Mouse (Mus musculus) kidney, embryonic 15.5 days (tissue): Measurements from ENCODE around the gene Trp53rkb. TPM values are rescaled to one million over a fixed set of nuclear protein-coding genes. Genes with fewer than 3 reads are reported as not detected.

ENCODE experiments used
- ATAC-seq: fragments of 200-750 bp; cut with Nextera tagmentation; replicated peaks from 2 replicates; pipeline ENCODE4 v1.8.0; 2017; ENCODE audit warnings: moderate TSS enrichment; ENCODE audit not compliant: low FRiP score
- H3K27ac ChIP-seq: fragments of 300-500 bp; sonication (generic); 2 replicates; pipeline ENCODE4 v1.5.1; 2015; ENCODE audit warnings: mild to moderate bottlenecking, inconsistent platforms
- H3K27me3 ChIP-seq: fragments of 300-500 bp; sonication (generic); 2 replicates; pipeline ENCODE4 v1.6.1; 2015; ENCODE audit warnings: inconsistent platforms
- H3K36me3 ChIP-seq: fragments of 300-500 bp; sonication (generic); 2 replicates; pipeline ENCODE4 v1.6.1; 2015; ENCODE audit warnings: inconsistent platforms
- H3K4me1 ChIP-seq: fragments of 300-500 bp; sonication (generic); 2 replicates; pipeline ENCODE4 v1.6.1; 2015; ENCODE audit warnings: inconsistent platforms
- H3K4me2 ChIP-seq: fragments of 300-500 bp; sonication (generic); 2 replicates; pipeline ENCODE4 v1.6.1; 2015; ENCODE audit warnings: moderate library complexity, mild to moderate bottlenecking, inconsistent platforms
- H3K4me3 ChIP-seq: fragments of 300-500 bp; sonication (generic); replicated peaks from 2 replicates; pipeline ENCODE4 v1.5.1; 2015; ENCODE audit warnings: mild to moderate bottlenecking, inconsistent platforms
- H3K9ac ChIP-seq: fragments of 300-500 bp; sonication (generic); 2 replicates; pipeline ENCODE4 v1.6.1; 2015; ENCODE audit warnings: mild to moderate bottlenecking, inconsistent platforms
- H3K9me3 ChIP-seq: fragments of 300-500 bp; sonication (generic); replicated peaks from 2 replicates; pipeline ENCODE4 v1.6.1; 2016; ENCODE audit warnings: inconsistent platforms
- WGBS: fragments of 180-500 bp; shearing (Covaris S2); methylation state at CpG from one replicate; pipeline ENCODE4 v1.1.7; 2015; ENCODE audit warnings: mixed read lengths; 5-methylcytosine and 5-hydroxymethylcytosine counted together
- polyA plus RNA-seq: library from polyadenylated mRNA; unstranded; fragments of >200 nt; fragmentation: Nextera tagmentation; extraction: Ambion mirVana; gene quantifications from 2 replicates; pipeline ENCODE4 v1.2.1, GENCODE M21; 2015

Trp53rkb gene
- polyA plus RNA-seq, 1 experiment from 2014 or later: 8.5 TPM

DNA sequence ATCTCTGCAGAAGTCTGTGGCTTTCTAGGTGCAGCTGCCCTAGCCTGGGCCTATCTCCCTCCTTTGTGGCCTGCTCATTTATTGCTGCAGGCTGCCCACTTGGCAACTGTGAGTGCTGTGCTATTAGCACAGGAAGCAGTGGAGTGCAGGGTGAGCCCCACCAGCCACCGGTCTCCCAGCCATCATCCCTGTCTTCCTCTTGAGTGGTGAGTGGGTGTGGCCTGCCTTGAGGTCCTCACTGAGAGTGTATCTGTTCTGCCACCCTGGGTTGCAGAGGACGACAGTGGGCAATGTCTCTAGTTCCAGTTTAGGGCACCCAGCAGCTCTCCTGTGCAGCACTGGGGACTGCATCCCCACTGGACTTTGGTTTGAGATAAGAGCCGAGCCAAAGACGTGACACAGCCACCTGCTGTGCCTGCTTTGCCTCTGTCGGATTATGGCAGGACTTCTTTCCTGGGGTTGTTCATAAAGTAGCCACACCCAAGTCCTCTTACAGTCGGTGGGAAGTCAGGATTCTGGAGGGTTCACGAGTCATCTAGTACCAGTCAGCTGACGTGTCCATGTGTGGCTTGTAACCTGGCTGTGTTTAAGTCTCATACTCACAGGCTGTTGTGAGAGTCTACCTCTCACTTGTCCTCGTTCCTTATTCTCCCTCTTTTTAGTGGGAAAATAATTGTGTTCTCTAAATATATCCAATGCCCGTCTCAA is 29.9 kb downstream of the Trp53rkb start:
- no peak for ATAC-seq
- no peak overlapping the region for H3K4me2 ChIP-seq

DNA sequence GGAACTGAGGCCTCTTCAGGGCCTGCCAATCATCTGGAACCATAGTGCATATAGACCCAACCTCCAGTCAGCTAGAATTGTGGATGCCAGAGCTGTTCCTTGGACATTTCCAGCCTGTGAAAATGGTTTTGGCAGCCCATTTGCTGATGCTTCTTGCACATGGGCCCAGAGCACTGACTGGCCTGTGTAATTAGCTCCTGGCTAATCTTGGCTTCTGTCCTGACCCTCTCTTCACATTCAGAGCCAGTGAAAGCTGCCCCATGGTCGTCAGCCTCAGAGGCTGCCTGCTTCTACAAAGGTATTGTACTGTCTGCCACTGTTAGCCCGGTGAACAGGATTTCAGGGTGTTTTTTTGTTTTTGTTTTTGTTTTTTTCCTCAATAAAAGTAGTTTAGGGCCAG is 30.6 kb downstream of the Trp53rkb start:
- Histone ChIP-seq H3K9ac (no peak overlapping the region), H3K9me3 (no peaks in the 10 kb centered on the region), H3K4me3 (no peak overlapping the region), H3K36me3 (no peaks in the 10 kb centered on the region), H3K4me1 (peaks cover 20% of the 10 kb centered on the region), H3K4me2 (no peak overlapping the region), H3K27me3 (no peaks in the 10 kb centered on the region), H3K27ac (no peak overlapping the region)
- no peak for ATAC-seq
- WGBS: 84% methylated on average over 2 of the region's 2 CpGs

More for the DNA sequence above, 29.9 kb downstream of the Trp53rkb start:
- Histone ChIP-seq H3K27ac (no peak overlapping the region), H3K27me3 (no peaks in the 10 kb centered on the region), H3K4me3 (no peak overlapping the region), H3K36me3 (0 out of 2 replicates have a peak, but pooled peaks cover 5% of the 10 kb centered on the region), H3K4me1 (peaks cover 20% of the 10 kb centered on the region), H3K9me3 (peaks cover 4% of the 10 kb centered on the region; the same call in 1 of the 2 replicates), H3K9ac (no peak overlapping the region)
- 70% methylated on average over 10 of the region's 10 CpGs for WGBS

DNA sequence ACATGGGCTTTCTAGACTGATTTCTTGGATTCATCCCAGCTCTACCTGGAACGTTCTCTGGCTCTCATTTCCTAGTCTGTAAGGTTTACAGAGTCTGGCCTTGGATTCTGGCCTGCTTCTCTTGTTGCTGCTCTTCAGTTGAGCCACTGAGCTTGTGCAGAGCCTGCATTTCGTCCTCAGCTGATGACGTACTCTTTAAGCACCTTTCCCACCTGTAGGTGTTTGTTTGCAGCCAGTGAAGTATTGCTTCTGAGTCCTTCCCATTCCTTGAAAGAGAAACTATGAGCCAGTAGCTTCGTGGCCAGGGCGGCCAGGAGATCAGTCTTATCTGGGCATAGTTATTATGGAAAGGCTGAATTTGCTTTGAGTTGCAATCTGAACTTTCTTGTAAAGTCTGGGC is 32.1 kb downstream of the Trp53rkb start:
- no peak overlapping the region for H3K27ac ChIP-seq
- no peaks in the 10 kb centered on the region for H3K36me3 ChIP-seq
- no peaks in the 10 kb centered on the region for H3K27me3 ChIP-seq
- H3K4me3 ChIP-seq: no peak overlapping the region
- H3K9ac ChIP-seq: no peak overlapping the region
- H3K4me2 ChIP-seq: no peak overlapping the region
- no peak for ATAC-seq
- H3K4me1 ChIP-seq: peaks cover 20% of the 10 kb centered on the region
- H3K9me3 ChIP-seq: no peaks in the 10 kb centered on the region
- WGBS: 93% methylated on average over 5 of the region's 5 CpGs

- 71% methylated on average over 5 of the region's 5 CpGs for WGBS
- Histone ChIP-seq H3K9ac (no peak overlapping the region), H3K4me3 (no peak overlapping the region), H3K27ac (no peak overlapping the region), H3K4me1 (peaks cover 20% of the 10 kb centered on the region), H3K27me3 (no peaks in the 10 kb centered on the region), H3K9me3 (no peaks in the 10 kb centered on the region), H3K36me3 (no peaks in the 10 kb centered on the region), H3K4me2 (no peak overlapping the region)
- ATAC-seq: no peak
Observed at GRCm38 (mm10) chr2:166824998-166825397, 32.7 kb downstream of the Trp53rkb start.

GRCm38 (mm10) chr2:166826491-166827224 is 34.3 kb downstream of the Trp53rkb start:
- Histone ChIP-seq H3K36me3 (no peaks in the 10 kb centered on the region), H3K9me3 (no peaks in the 10 kb centered on the region), H3K9ac (no peak overlapping the region), H3K4me1 (peaks cover 5% of the 10 kb centered on the region; the same call in 1 of the 2 replicates), H3K27ac (no peak overlapping the region), H3K27me3 (no peaks in the 10 kb centered on the region), H3K4me3 (no peak overlapping the region), H3K4me2 (no peak overlapping the region)
- no peak for ATAC-seq
- WGBS: 91% methylated on average over 8 of the region's 8 CpGs

DNA sequence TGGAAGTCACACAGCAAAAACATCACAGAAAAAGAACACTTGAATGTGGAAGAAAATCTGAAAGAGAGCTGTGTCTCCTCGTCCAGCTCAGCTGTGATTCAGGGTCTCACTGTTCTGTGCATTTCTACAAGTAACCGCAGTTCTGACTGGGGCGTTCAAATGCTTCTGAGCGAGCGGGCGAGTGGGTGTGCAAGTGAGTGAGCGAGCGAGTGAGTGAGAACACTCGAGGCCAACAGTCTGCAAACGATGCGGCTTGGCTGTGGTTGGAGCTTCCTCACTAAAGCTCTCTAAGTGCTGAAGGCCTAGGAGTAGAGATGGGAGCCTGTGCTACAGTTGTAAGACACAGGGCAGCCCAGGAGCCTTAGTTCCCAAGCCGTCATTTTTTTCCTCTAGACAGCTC is 36.0 kb downstream of the Trp53rkb start:
- Histone ChIP-seq H3K4me1 (no peaks in the 10 kb centered on the region), H3K4me2 (no peak overlapping the region), H3K9ac (no peak overlapping the region), H3K27me3 (no peaks in the 10 kb centered on the region), H3K36me3 (no peaks in the 10 kb centered on the region), H3K4me3 (no peak overlapping the region), H3K9me3 (no peaks in the 10 kb centered on the region), H3K27ac (no peak overlapping the region)
- ATAC-seq: no peak
- 91% methylated on average over 12 of the region's 12 CpGs for WGBS

DNA sequence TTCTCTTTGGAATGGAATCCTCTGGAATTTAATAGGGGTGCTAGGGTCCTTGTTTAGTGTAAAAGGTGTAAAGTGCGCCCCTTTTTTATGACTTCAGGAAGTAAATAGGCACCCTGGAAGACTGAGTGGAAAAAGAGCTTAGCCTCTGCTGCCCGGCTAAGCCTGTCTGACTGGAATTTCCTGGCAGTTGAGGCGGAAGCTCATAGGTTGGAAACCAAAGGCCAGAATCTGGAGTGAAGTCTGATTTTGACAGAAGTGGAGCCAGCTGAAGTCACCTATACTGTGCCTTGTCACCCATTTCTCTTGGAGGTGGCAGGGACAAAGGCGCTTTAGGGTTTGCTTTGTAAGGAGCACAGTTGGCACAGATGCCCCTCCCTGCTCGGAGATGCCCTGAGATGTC is 38.0 kb downstream of the Trp53rkb start:
- H3K36me3 ChIP-seq: peaks cover 9% of the 10 kb centered on the region
- H3K27me3 ChIP-seq: no peaks in the 10 kb centered on the region
- H3K4me2 ChIP-seq: no peak overlapping the region
- no peak overlapping the region for H3K9ac ChIP-seq
- H3K4me3 ChIP-seq: no peak overlapping the region
- no peaks in the 10 kb centered on the region for H3K4me1 ChIP-seq
- no peak overlapping the region for H3K27ac ChIP-seq
- no peak for ATAC-seq
- H3K9me3 ChIP-seq: no peaks in the 10 kb centered on the region
- WGBS: 66% methylated on average over 5 of the region's 5 CpGs

DNA sequence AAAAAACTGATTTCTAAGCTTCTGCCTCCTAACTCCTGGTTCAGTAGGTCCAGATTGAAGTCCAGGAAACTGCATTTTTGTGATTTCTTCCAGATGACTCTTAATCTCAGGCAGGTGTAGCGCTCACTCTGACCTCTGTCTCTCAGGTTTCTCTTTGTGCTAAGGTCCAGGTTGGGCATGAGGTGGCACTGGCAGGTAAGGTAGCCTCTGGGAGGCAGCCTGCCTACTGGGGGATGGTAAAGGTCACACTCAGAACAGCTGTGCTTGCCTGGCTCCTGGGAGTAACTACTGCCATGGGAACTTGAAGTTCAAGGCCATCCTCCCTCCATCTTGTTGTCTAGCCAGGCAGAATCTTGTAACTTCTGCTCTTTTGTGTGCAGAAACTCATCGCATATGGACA is 41.8 kb downstream of the Trp53rkb start:
- ATAC-seq: no peak
- Histone ChIP-seq H3K4me2 (no peak overlapping the region), H3K27me3 (no peaks in the 10 kb centered on the region), H3K9ac (no peak overlapping the region), H3K9me3 (no peaks in the 10 kb centered on the region), H3K27ac (no peak overlapping the region), H3K4me1 (no peaks in the 10 kb centered on the region), H3K4me3 (no peak overlapping the region), H3K36me3 (peaks cover 32% of the 10 kb centered on the region)
- 94% methylated on average over 2 of the region's 2 CpGs for WGBS

DNA sequence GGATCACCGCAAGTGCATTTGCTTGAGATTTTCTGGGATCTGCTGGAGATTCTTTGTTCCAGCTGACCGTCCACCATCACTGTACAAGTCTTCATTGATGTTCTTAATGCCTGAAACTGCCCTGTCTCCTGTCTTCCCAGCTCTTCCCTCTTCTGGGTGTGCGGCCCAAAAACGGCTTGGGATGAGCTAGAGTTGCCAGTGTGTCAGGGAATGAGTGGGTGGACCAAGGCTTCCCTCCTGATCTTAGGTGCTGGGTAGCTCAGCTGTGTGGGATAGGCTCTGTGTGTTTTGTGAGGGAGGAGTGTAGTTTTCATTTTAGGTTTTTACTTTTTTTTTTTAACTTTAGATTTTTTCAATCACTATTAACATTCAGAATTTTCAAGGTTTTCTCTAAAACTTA is 42.5 kb downstream of the Trp53rkb start:
- no peak for ATAC-seq
- Histone ChIP-seq H3K4me2 (no peak overlapping the region), H3K36me3 (peaks cover 32% of the 10 kb centered on the region), H3K9me3 (no peaks in the 10 kb centered on the region), H3K27me3 (no peaks in the 10 kb centered on the region), H3K9ac (no peak overlapping the region), H3K4me1 (no peaks in the 10 kb centered on the region), H3K4me3 (no peak overlapping the region), H3K27ac (no peak overlapping the region)
- 93% methylated on average over 4 of the region's 4 CpGs for WGBS

- no peaks in the 10 kb centered on the region for H3K9me3 ChIP-seq
- no peaks in the 10 kb centered on the region for H3K27me3 ChIP-seq
- H3K4me1 ChIP-seq: no peaks in the 10 kb centered on the region
- peaks cover 33% of the 10 kb centered on the region for H3K36me3 ChIP-seq
- 74% methylated on average over 5 of the region's 5 CpGs for WGBS
- no peak overlapping the region for H3K4me3 ChIP-seq
- H3K4me2 ChIP-seq: no peak overlapping the region
- H3K27ac ChIP-seq: no peak overlapping the region
- H3K9ac ChIP-seq: no peak overlapping the region
- no peak for ATAC-seq
Observed at GRCm38 (mm10) chr2:166835581-166835980, 43.2 kb downstream of the Trp53rkb start.

DNA sequence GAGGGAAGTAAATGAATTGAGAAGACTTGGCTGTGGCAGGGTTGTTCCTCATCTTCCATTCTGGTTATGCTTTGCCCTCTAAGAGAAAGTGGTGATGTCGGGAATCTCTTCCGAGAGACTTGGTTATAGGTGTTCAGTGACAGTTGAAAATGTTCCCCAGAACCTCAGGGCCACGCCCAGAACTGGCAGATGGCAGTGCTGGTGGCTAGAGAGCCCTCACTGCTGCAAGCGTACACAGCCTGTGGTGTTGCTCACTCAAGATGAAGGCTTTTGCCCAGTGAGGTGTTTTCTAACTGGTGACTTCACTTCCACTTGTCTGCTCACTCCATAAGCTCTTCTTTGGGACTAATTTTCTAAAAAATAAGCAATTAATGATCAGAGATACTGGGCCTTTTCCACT is 49.5 kb downstream of the Trp53rkb start:
- no peak for ATAC-seq
- no peak overlapping the region for H3K4me2 ChIP-seq
- no peak overlapping the region for H3K4me3 ChIP-seq
- no peak overlapping the region for H3K27ac ChIP-seq
- no peaks in the 10 kb centered on the region for H3K4me1 ChIP-seq
- H3K9ac ChIP-seq: no peak overlapping the region
- 82% methylated on average over 4 of the region's 4 CpGs for WGBS
- no peaks in the 10 kb centered on the region for H3K9me3 ChIP-seq
- H3K36me3 ChIP-seq: peaks cover 42% of the 10 kb centered on the region
- H3K27me3 ChIP-seq: no peaks in the 10 kb centered on the region
